29 mouse cellular contexts compared by ENCODE assay signal in the genomic region with DNA sequence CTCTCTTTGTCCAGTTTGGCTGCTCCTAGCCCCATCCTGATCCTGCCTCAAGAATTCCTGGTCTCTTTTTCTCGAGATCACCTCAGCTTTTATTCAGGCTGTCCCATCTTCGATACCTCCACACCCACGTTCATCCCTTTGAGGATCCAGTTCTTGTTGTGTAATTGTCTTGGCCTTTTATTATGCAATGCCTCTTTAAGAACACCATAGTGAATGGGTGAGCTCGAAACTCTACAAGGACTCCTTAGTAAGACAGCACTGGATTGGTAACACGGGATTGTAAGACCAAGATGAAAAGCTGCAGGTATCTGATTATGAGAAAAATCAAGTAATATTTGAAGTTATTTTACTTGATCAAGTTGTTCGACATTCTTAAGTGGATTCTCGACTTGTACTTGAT. TPM values are rescaled to one million over a fixed set of nuclear protein-coding genes. Genes with fewer than 3 reads are reported as not detected.
A peak's percentile ranks its signal among the peaks of the same experiment; 100 is the strongest.
DNase-seq lines count a peak whose midpoint lies in the region; ATAC-seq and TF ChIP-seq lines count a peak whose summit lies in the region.
"Had no signal": no experiment of that assay in that cellular context is flagged by ENCODE, and none has a peak within 500 bp of the region (broad histone marks: within the 10 kb centered on the region; RNA-seq: fewer than 3 reads in every experiment).

No protein-coding gene starts in this region.

- H3K36me3 ChIP-seq in E14TG2a.4 (ENCODE audit: insufficient read depth, low read length), result peaks cover 6% of the 10 kb centered on the region; the same call in 1 of the 2 replicates
- H3K36me3 ChIP-seq: embryonic facial prominence, embryonic 15.5 days; forebrain, embryonic 12.5 days; G1E had no signal

- DNase-seq in ES-CJ7 (ENCODE audit: low read depth, low spot score) (peak; percentile 88), R1 (ENCODE audit: low read depth, low spot score) (peak; percentile 91), ZHBTc4 (ENCODE audit: low read depth, low spot score) (peak; percentile 86)
- no peak for DNase-seq in thymus, postnatal 0 days (ENCODE audit: low spot score)
- no peak for DNase-seq in thymus, postnatal 36 days
- no peak for DNase-seq in lung, postnatal 10 days
- DNase-seq: adrenal gland, adult 2 months; adrenal gland, postnatal 10 days; adrenal gland, postnatal 25 days; B cell, adult 2 months; cerebellum, adult 11-12 months; cerebellum, adult 2 months; cerebellum, adult 9-10 months; cerebellum, postnatal 10 days; cerebellum, postnatal 25 days; embryo, embryonic 11 days had no signal

- no peak for ATAC-seq in megakaryocyte, adult 5-6 weeks (ENCODE audit: poor library complexity, severe bottlenecking)
- ATAC-seq: CD4-positive, CD25-positive, alpha-beta regulatory T cell, adult 4 months; forebrain, embryonic 14.5 days; forebrain, embryonic 16.5 days; Patski had no signal

- H3K4me3 ChIP-seq in E14TG2a.4 (replicated peaks; ENCODE audit: low read length), result peak overlapping the region; percentile 5; the same call in 1 of the 2 replicates
- H3K4me3 ChIP-seq: embryonic facial prominence, embryonic 13.5 days; embryonic facial prominence, embryonic 15.5 days; erythroblast, embryonic 14.5 days; forebrain, embryonic 10.5 days; forebrain, embryonic 12.5 days had no signal

- TF ChIP-seq CTCF in E14TG2a.4 (conservative IDR thresholded peaks at IDR 0.05; ENCODE audit: low read length), result no peak

- no peaks in the 10 kb centered on the region for H3K9me3 ChIP-seq in E14TG2a.4 (ENCODE audit: low read length)
- H3K9me3 ChIP-seq: embryonic facial prominence, embryonic 13.5 days; embryonic facial prominence, embryonic 15.5 days; forebrain, embryonic 10.5 days; forebrain, embryonic 12.5 days; G1E had no signal

- no peaks in the 10 kb centered on the region for H3K27me3 ChIP-seq in E14TG2a.4 (ENCODE audit: insufficient read depth, low read length)
- H3K27me3 ChIP-seq: CH12.LX; embryonic facial prominence, embryonic 13.5 days; embryonic facial prominence, embryonic 15.5 days; forebrain, embryonic 12.5 days; Patski had no signal

- H3K4me1 ChIP-seq in E14TG2a.4 (replicated peaks; ENCODE audit: low read depth, low read length), result peaks cover 58% of the 10 kb centered on the region
- H3K4me1 ChIP-seq: forebrain, embryonic 10.5 days; forebrain, embryonic 12.5 days had no signal

RNA-seq across cellular contexts. Expression of gene Dtnb, which starts 34.0 kb away (rescaled TPM):
- polyA plus RNA-seq in thymus, postnatal 0 days (2015; fragmentation: Nextera tagmentation; extraction: Ambion mirVana), result 27.8 and 29.3 TPM in 2 replicates
- 9.1 and 14.8 TPM in 2 replicates for total RNA-seq in megakaryocyte, adult 5-6 weeks (2015)
- 8.1 and 28.5 TPM in 2 replicates for total RNA-seq in megakaryocyte, adult 5-6 weeks (2017)
- polyA plus RNA-seq: G1E had no signal

Comparison
In these comparisons a context has a peak if more than half of its experiments do, and no peak if none do; other contexts are left out.
1. DNase-seq: peak in ES-CJ7 (single experiment), R1 (single experiment) and ZHBTc4 (single experiment); none in thymus, postnatal 0 days (single experiment), thymus, postnatal 36 days (0 of 2) and lung, postnatal 10 days (single experiment).